Mouse (Mus musculus): ENCODE measurements around the gene Lmod3. TPM values are rescaled to one million over a fixed set of nuclear protein-coding genes. Genes with fewer than 3 reads are reported as not detected.

Lmod3 gene
- polyA plus RNA-seq, 1 experiment: 55.6 TPM

- Histone ChIP-seq H3K79me2 (ENCODE audit: control insufficient read depth, insufficient read depth) (no peaks in the 10 kb centered on the region), H3K27me3 (ENCODE audit: control insufficient read depth, insufficient read depth, insufficient read length) (peaks cover 4% of the 10 kb centered on the region), H3ac (ENCODE audit: control insufficient read depth, insufficient read length) (no peak overlapping the region), H3K36me3 (ENCODE audit: control insufficient read depth, insufficient read depth) (no peaks in the 10 kb centered on the region), H3K4me3 (no peak overlapping the region), H3K4me2 (ENCODE audit: low read depth) (no peak overlapping the region)
- TF ChIP-seq USF1 (IDR thresholded peaks at IDR 0.05; ENCODE audit: low read depth): no peak
- TF ChIP-seq TCF3 (IDR thresholded peaks at IDR 0.05; ENCODE audit: insufficient read length, low read depth): no peak
- TF ChIP-seq POLR2A (IDR thresholded peaks at IDR 0.05; ENCODE audit: insufficient read length, low read depth): no peak
- TF ChIP-seq SRF (IDR thresholded peaks at IDR 0.05; ENCODE audit: control insufficient read depth, insufficient read length, low read depth): no peak
- TF ChIP-seq CEBPB (IDR thresholded peaks at IDR 0.05; ENCODE audit: insufficient read depth, poor library complexity, severe bottlenecking): no peak
- no peak for TF ChIP-seq MYOG (IDR thresholded peaks at IDR 0.05; ENCODE audit: control insufficient read depth in 1 of 3, insufficient read depth in 1 of 3, insufficient read length in 2 of 3, low read depth in 2 of 3)
- TF ChIP-seq MAX (IDR thresholded peaks at IDR 0.05; ENCODE audit: low read depth): no peak
- TF ChIP-seq REST (IDR thresholded peaks at IDR 0.05; ENCODE audit: insufficient read depth, insufficient read length): no peak
- no peak for TF ChIP-seq TCF12 (IDR thresholded peaks at IDR 0.05; ENCODE audit: insufficient read depth, poor library complexity, severe bottlenecking)
- TF ChIP-seq E2F4 (IDR thresholded peaks at IDR 0.05; ENCODE audit: insufficient read depth): no peak
- TF ChIP-seq POLR2AphosphoS2 (IDR thresholded peaks at IDR 0.05; ENCODE audit: insufficient read length, low read depth): no peak
- no peak for TF ChIP-seq MYOD1 (IDR thresholded peaks at IDR 0.05; ENCODE audit: control insufficient read depth in 1 of 3, insufficient read length in 2 of 3, low read depth in 2 of 3)
Measured at GRCm38 (mm10) chr6:97289838-97290237, 37.3 kb upstream of the Lmod3 start.

DNA sequence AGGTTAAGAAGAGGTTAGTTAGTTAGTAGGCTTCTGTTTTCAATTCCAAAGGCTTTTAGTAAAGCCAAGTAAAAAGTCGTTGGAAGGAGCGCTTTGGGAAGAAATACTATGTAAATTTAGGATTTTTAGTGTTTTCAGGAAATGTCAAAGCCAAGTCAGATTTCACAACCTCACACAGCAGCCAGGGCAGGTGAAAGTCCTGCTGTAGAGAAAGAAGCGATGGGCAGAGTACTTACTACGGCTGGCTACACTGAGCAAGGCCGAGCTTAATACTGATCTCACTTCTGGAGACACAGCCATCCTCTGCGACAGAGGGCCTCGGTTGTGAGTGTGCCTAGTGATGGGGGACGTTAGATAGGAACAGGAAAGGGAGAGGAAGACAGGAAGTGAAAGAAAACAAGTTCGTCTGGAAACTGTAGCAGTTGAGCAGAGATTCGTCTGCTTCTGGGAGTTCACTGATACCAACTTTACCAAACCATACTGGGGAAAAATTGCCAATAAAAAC is 36.8 kb upstream of the Lmod3 start:
- no peak overlapping the region for H3ac ChIP-seq (ENCODE audit: control insufficient read depth, insufficient read length)
- H3K27me3 ChIP-seq (ENCODE audit: control insufficient read depth, insufficient read depth, insufficient read length): peaks cover 4% of the 10 kb centered on the region
- no peak overlapping the region for H3K4me2 ChIP-seq (ENCODE audit: low read depth)
- no peak for TF ChIP-seq MYOD1 (IDR thresholded peaks at IDR 0.05; ENCODE audit: control insufficient read depth in 1 of 3, insufficient read length in 2 of 3, low read depth in 2 of 3)
- TF ChIP-seq E2F4 (IDR thresholded peaks at IDR 0.05; ENCODE audit: insufficient read depth): no peak
- TF ChIP-seq TCF12 (IDR thresholded peaks at IDR 0.05; ENCODE audit: insufficient read depth, poor library complexity, severe bottlenecking): no peak
- no peak for TF ChIP-seq MYOG (IDR thresholded peaks at IDR 0.05; ENCODE audit: control insufficient read depth in 1 of 3, insufficient read depth in 1 of 3, insufficient read length in 2 of 3, low read depth in 2 of 3)
- TF ChIP-seq USF1 (IDR thresholded peaks at IDR 0.05; ENCODE audit: low read depth): no peak
- TF ChIP-seq CEBPB (IDR thresholded peaks at IDR 0.05; ENCODE audit: insufficient read depth, poor library complexity, severe bottlenecking): no peak
- no peak for TF ChIP-seq SRF (IDR thresholded peaks at IDR 0.05; ENCODE audit: control insufficient read depth, insufficient read length, low read depth)
- no peak for TF ChIP-seq REST (IDR thresholded peaks at IDR 0.05; ENCODE audit: insufficient read depth, insufficient read length)
- TF ChIP-seq POLR2AphosphoS2 (IDR thresholded peaks at IDR 0.05; ENCODE audit: insufficient read length, low read depth): no peak
- TF ChIP-seq POLR2A (IDR thresholded peaks at IDR 0.05; ENCODE audit: insufficient read length, low read depth): no peak
- no peak for TF ChIP-seq TCF3 (IDR thresholded peaks at IDR 0.05; ENCODE audit: insufficient read length, low read depth)
- no peak for TF ChIP-seq MAX (IDR thresholded peaks at IDR 0.05; ENCODE audit: low read depth)
- no peaks in the 10 kb centered on the region for H3K36me3 ChIP-seq (ENCODE audit: control insufficient read depth, insufficient read depth)
- H3K79me2 ChIP-seq (ENCODE audit: control insufficient read depth, insufficient read depth): no peaks in the 10 kb centered on the region
- no peak overlapping the region for H3K4me3 ChIP-seq

DNA sequence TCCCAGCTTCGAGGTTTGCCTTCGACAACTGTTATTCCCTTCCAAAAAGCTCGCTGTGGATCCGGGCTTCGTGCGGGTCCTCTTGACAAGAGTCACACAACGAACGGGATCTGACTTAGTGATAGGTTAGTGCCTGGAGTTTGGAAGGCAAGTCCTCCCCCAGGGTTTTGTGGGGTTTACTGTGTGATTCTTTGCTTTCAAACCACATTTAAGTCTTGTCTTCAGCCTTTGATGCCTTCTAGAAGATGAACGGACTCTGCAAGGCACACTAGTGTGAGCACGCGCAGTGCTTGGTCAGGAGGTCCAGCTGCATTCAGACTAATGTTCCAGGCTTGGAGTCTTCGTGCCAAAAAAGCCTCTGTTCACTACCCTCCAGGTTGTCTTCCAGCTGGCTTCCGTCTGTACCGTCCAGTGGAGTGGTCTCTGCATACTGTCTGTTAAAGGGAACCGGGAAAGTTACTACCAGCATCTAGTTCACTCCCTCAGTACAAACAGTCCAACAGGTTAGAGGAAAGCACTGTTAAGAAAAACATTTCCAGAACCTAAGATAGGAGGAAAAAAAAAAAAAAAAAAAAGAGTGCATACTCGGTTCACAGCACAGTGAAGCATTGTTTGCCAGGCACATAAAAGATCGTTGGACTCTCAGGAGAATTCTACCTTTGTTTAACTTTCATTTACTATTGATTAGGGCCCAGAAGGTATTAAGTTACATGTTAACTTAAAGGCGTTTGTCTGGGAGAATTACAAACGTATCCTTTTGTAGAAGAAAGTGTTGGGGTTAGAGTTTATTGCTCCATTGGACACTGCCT is 35.7 kb upstream of the Lmod3 start:
- Histone ChIP-seq H3K27me3 (ENCODE audit: control insufficient read depth, insufficient read depth, insufficient read length) (peaks cover 4% of the 10 kb centered on the region), H3ac (ENCODE audit: control insufficient read depth, insufficient read length) (no peak overlapping the region)

DNA sequence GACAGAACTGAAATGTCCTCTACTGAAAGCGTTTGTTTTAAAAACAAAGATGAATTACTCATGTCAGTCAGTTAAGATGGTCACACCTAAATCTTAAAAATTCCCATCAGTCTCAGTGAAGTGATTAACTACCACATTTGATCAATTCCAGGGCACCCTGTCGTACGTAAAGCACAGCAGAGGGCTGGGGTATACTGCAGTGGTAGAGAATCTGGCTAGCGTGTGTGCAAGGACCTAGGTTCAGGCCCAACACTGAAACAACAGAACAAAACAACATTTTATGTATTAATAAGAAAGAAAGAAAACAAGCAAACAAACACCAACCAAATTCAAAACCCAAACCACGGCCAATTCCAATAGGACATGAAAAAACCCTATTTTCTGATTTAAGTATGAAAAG is 33.8 kb upstream of the Lmod3 start:
- Histone ChIP-seq H3ac (ENCODE audit: control insufficient read depth, insufficient read length) (no peak overlapping the region), H3K4me3 (no peak overlapping the region), H3K36me3 (ENCODE audit: control insufficient read depth, insufficient read depth) (no peaks in the 10 kb centered on the region), H3K79me2 (ENCODE audit: control insufficient read depth, insufficient read depth) (no peaks in the 10 kb centered on the region), H3K4me2 (ENCODE audit: low read depth) (no peak overlapping the region), H3K27me3 (ENCODE audit: control insufficient read depth, insufficient read depth, insufficient read length) (no peaks in the 10 kb centered on the region)
- TF ChIP-seq REST (IDR thresholded peaks at IDR 0.05; ENCODE audit: insufficient read depth, insufficient read length): no peak
- no peak for TF ChIP-seq USF1 (IDR thresholded peaks at IDR 0.05; ENCODE audit: low read depth)
- TF ChIP-seq MAX (IDR thresholded peaks at IDR 0.05; ENCODE audit: low read depth): no peak

More for the DNA sequence above, 35.7 kb upstream of the Lmod3 start:
- TF ChIP-seq TCF3 (IDR thresholded peaks at IDR 0.05; ENCODE audit: insufficient read length, low read depth): no peak
- TF ChIP-seq POLR2A (IDR thresholded peaks at IDR 0.05; ENCODE audit: insufficient read length, low read depth): no peak
- TF ChIP-seq TCF12 (IDR thresholded peaks at IDR 0.05; ENCODE audit: insufficient read depth, poor library complexity, severe bottlenecking): no peak
- no peak for TF ChIP-seq CEBPB (IDR thresholded peaks at IDR 0.05; ENCODE audit: insufficient read depth, poor library complexity, severe bottlenecking)
- TF ChIP-seq MYOD1 (IDR thresholded peaks at IDR 0.05; ENCODE audit: control insufficient read depth in 1 of 3, insufficient read length in 2 of 3, low read depth in 2 of 3): no peak
- no peak for TF ChIP-seq SRF (IDR thresholded peaks at IDR 0.05; ENCODE audit: control insufficient read depth, insufficient read length, low read depth)
- no peak overlapping the region for H3K4me2 ChIP-seq (ENCODE audit: low read depth)
- no peaks in the 10 kb centered on the region for H3K36me3 ChIP-seq (ENCODE audit: control insufficient read depth, insufficient read depth)
- H3K79me2 ChIP-seq (ENCODE audit: control insufficient read depth, insufficient read depth): no peaks in the 10 kb centered on the region
- H3K4me3 ChIP-seq: no peak overlapping the region

- TF ChIP-seq POLR2A (IDR thresholded peaks at IDR 0.05; ENCODE audit: insufficient read length, low read depth) (no peak), MYOG (IDR thresholded peaks at IDR 0.05; ENCODE audit: control insufficient read depth in 1 of 3, insufficient read depth in 1 of 3, insufficient read length in 2 of 3, low read depth in 2 of 3) (no peak), MYOD1 (IDR thresholded peaks at IDR 0.05; ENCODE audit: control insufficient read depth in 1 of 3, insufficient read length in 2 of 3, low read depth in 2 of 3) (no peak), TCF12 (IDR thresholded peaks at IDR 0.05; ENCODE audit: insufficient read depth, poor library complexity, severe bottlenecking) (no peak), REST (IDR thresholded peaks at IDR 0.05; ENCODE audit: insufficient read depth, insufficient read length) (no peak), USF1 (IDR thresholded peaks at IDR 0.05; ENCODE audit: low read depth) (no peak), TCF3 (IDR thresholded peaks at IDR 0.05; ENCODE audit: insufficient read length, low read depth) (no peak), MAX (IDR thresholded peaks at IDR 0.05; ENCODE audit: low read depth) (no peak), E2F4 (IDR thresholded peaks at IDR 0.05; ENCODE audit: insufficient read depth) (no peak)
- H3K4me3 ChIP-seq: no peak overlapping the region
- peaks cover 5% of the 10 kb centered on the region for H3K27me3 ChIP-seq (ENCODE audit: control insufficient read depth, insufficient read depth, insufficient read length)
- no peaks in the 10 kb centered on the region for H3K79me2 ChIP-seq (ENCODE audit: control insufficient read depth, insufficient read depth)
- H3K4me2 ChIP-seq (ENCODE audit: low read depth): no peak overlapping the region
- no peaks in the 10 kb centered on the region for H3K36me3 ChIP-seq (ENCODE audit: control insufficient read depth, insufficient read depth)
- H3ac ChIP-seq (ENCODE audit: control insufficient read depth, insufficient read length): no peak overlapping the region
Measured at GRCm38 (mm10) chr6:97283676-97284075, 31.1 kb upstream of the Lmod3 start.
